Comparison of ENCODE assay signal across 22 mouse cellular contexts in the genomic region with DNA sequence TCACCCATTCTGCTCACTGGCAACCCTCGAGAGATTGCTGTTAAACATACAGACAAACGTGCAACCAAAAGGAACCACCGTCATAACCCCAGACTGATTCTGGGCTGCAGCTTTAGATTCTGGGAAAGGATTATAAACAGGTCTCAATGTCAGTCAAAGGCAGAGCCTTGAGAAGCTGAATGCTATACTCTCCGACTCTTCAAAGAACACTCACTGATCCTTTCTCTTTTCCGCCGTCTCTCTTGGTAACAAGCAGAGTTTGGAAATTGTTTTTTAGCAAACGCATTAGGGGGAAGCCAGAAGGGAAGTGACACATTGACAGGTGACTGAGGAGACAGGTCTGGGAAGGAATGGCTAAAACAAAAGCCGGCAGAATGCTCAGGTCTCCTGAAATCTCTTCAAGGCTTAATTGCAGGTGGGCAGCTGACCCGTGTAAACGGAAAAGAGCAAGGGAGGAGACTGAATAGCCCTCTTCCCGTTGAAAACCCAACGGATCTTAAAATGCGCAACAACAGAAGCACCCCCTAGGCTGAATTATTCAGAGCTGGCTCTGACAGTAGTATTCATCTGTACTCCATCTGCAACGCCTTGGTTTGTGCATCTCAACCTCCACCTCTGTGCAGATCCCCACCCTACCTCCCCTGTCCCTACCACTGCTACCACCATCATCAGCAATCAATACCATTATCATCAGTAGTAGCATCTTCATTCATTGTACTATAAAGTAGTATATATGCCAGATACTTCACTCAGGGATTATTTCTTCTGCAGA.
A peak's percentile ranks its signal among the peaks of the same experiment; 100 is the strongest.
DNase-seq lines count a peak whose midpoint lies in the region; ATAC-seq lines count a peak whose summit lies in the region.
"Had no signal": no experiment of that assay in that cellular context is flagged by ENCODE, and none has a peak within 500 bp of the region (broad histone marks: within the 10 kb centered on the region; RNA-seq: fewer than 3 reads in every experiment).

No protein-coding gene starts in this region.

- no peak overlapping the region for H3K27ac ChIP-seq in forebrain, embryonic 14.5 days (ENCODE audit: low read depth, low read length)
- no peak overlapping the region for H3K27ac ChIP-seq in forebrain, embryonic 12.5 days
- H3K27ac ChIP-seq in midbrain, embryonic 12.5 days (replicated peaks) = peak overlapping the region; percentile 4; the same call in 1 of the 2 replicates
- no peak overlapping the region for H3K27ac ChIP-seq in midbrain, embryonic 11.5 days (ENCODE audit: low read depth, low read length)
- H3K27ac ChIP-seq in midbrain, embryonic 14.5 days (replicated peaks; ENCODE audit: low read depth, low read length) = peak overlapping the region; percentile 53
- H3K27ac ChIP-seq: embryonic facial prominence, embryonic 15.5 days; heart, embryonic 13.5 days; hindbrain, embryonic 15.5 days had no signal

- H3K4me2 ChIP-seq in forebrain, embryonic 14.5 days (ENCODE audit: low read length) = no peak overlapping the region
- no peak overlapping the region for H3K4me2 ChIP-seq in forebrain, embryonic 12.5 days
- no peak overlapping the region; the same call in 1 of the 2 replicates for H3K4me2 ChIP-seq in midbrain, embryonic 12.5 days (replicated peaks)
- H3K4me2 ChIP-seq in midbrain, embryonic 11.5 days = no peak overlapping the region
- peak overlapping the region; percentile 27; the same call in 1 of the 2 replicates for H3K4me2 ChIP-seq in midbrain, embryonic 14.5 days (ENCODE audit: low read length)
- H3K4me2 ChIP-seq: embryonic facial prominence, embryonic 15.5 days; heart, embryonic 13.5 days; hindbrain, embryonic 15.5 days had no signal

- ATAC-seq in forebrain, embryonic 14.5 days = no peak
- no peak for ATAC-seq in forebrain, embryonic 12.5 days (ENCODE audit: low FRiP score)
- ATAC-seq in midbrain, embryonic 12.5 days (ENCODE audit: low FRiP score, low read depth) = no peak
- ATAC-seq in midbrain, embryonic 11.5 days (ENCODE audit: low FRiP score) = no peak
- ATAC-seq in midbrain, embryonic 14.5 days (ENCODE audit: low FRiP score, low TSS enrichment) = no peak; the same call in 1 of the 2 replicates
- ATAC-seq in erythroid progenitor cell, adult 5-6 weeks (replicated peaks; ENCODE audit: low FRiP score, poor library complexity, severe bottlenecking) = no peak
- ATAC-seq: Patski had no signal

- no peak overlapping the region for H3K9ac ChIP-seq in forebrain, embryonic 14.5 days (ENCODE audit: low read length)
- H3K9ac ChIP-seq in forebrain, embryonic 12.5 days = no peak overlapping the region
- no peak overlapping the region for H3K9ac ChIP-seq in midbrain, embryonic 12.5 days (replicated peaks)
- no peak overlapping the region for H3K9ac ChIP-seq in midbrain, embryonic 11.5 days (ENCODE audit: low read length)
- no peak overlapping the region for H3K9ac ChIP-seq in midbrain, embryonic 14.5 days (replicated peaks; ENCODE audit: low read length)
- H3K9ac ChIP-seq: embryonic facial prominence, embryonic 15.5 days; heart, embryonic 13.5 days; hindbrain, embryonic 15.5 days had no signal

- no peak overlapping the region for H3K4me3 ChIP-seq in forebrain, embryonic 14.5 days (ENCODE audit: low read depth, low read length)
- no peak overlapping the region for H3K4me3 ChIP-seq in forebrain, embryonic 12.5 days (replicated peaks)
- H3K4me3 ChIP-seq in midbrain, embryonic 12.5 days = no peak overlapping the region
- H3K4me3 ChIP-seq in midbrain, embryonic 11.5 days (ENCODE audit: low read depth, low read length) = no peak overlapping the region
- no peak overlapping the region for H3K4me3 ChIP-seq in midbrain, embryonic 14.5 days (replicated peaks; ENCODE audit: low read depth, low read length)
- H3K4me3 ChIP-seq: embryonic facial prominence, embryonic 15.5 days; erythroblast, embryonic 14.5 days; heart, embryonic 13.5 days; hindbrain, embryonic 15.5 days had no signal

- WGBS in forebrain, embryonic 14.5 days = 27% methylated on average over 14 of the region's 14 CpGs
- 24% methylated on average over 14 of the region's 14 CpGs for WGBS in forebrain, embryonic 12.5 days
- 33% methylated on average over 14 of the region's 14 CpGs for WGBS in midbrain, embryonic 12.5 days
- 40% methylated on average over 14 of the region's 14 CpGs for WGBS in midbrain, embryonic 11.5 days
- 16% methylated on average over 14 of the region's 14 CpGs for WGBS in midbrain, embryonic 14.5 days

- H3K36me3 ChIP-seq in forebrain, embryonic 14.5 days (ENCODE audit: control insufficient read depth, insufficient read depth, low read length) = no peaks in the 10 kb centered on the region
- H3K36me3 ChIP-seq in forebrain, embryonic 12.5 days (replicated peaks) = no peaks in the 10 kb centered on the region
- H3K36me3 ChIP-seq in midbrain, embryonic 12.5 days = no peaks in the 10 kb centered on the region
- H3K36me3 ChIP-seq in midbrain, embryonic 11.5 days (ENCODE audit: control insufficient read depth, insufficient read depth, low read length) = no peaks in the 10 kb centered on the region
- no peaks in the 10 kb centered on the region for H3K36me3 ChIP-seq in midbrain, embryonic 14.5 days (ENCODE audit: control insufficient read depth, insufficient read depth, low read length)
- H3K36me3 ChIP-seq: embryonic facial prominence, embryonic 15.5 days; heart, embryonic 13.5 days; hindbrain, embryonic 15.5 days had no signal

- DNase-seq in forebrain, embryonic 14.5 days (ENCODE audit: low spot score) = peak; percentile 22
- no peak for DNase-seq in midbrain, embryonic 11.5 days (ENCODE audit: low spot score, missing footprints)
- peak; percentile 46 for DNase-seq in midbrain, embryonic 14.5 days
- no peak for DNase-seq in layer of hippocampus, adult 8-10 months (ENCODE audit: low spot score in 2 of 2)
- DNase-seq: adrenal gland, adult 2 months; adrenal gland, postnatal 36 days; cerebellum, adult 11 months; cerebellum, adult 8-10 months; cerebellum, postnatal 25 days; gastrocnemius, postnatal 36 days; heart, adult 11 months; heart, postnatal 36 days; kidney, adult 11 months had no signal

- H3K4me1 ChIP-seq in forebrain, embryonic 14.5 days (ENCODE audit: control insufficient read depth, insufficient read depth, low read length) = peaks cover 4% of the 10 kb centered on the region; the same call in 1 of the 2 replicates
- H3K4me1 ChIP-seq in forebrain, embryonic 12.5 days = peaks cover 9% of the 10 kb centered on the region
- H3K4me1 ChIP-seq in midbrain, embryonic 12.5 days = peaks cover 7% of the 10 kb centered on the region; the same call in 1 of the 2 replicates
- peaks cover 4% of the 10 kb centered on the region; the same call in 1 of the 2 replicates for H3K4me1 ChIP-seq in midbrain, embryonic 11.5 days (ENCODE audit: control insufficient read depth, insufficient read depth, low read length)
- H3K4me1 ChIP-seq in midbrain, embryonic 14.5 days (ENCODE audit: control insufficient read depth, insufficient read depth, low read length) = peaks cover 7% of the 10 kb centered on the region; the same call in 1 of the 2 replicates
- H3K4me1 ChIP-seq: embryonic facial prominence, embryonic 15.5 days; heart, embryonic 13.5 days had no signal

- H3K9me3 ChIP-seq in forebrain, embryonic 14.5 days (replicated peaks; ENCODE audit: control insufficient read depth, low read length) = no peaks in the 10 kb centered on the region
- no peaks in the 10 kb centered on the region for H3K9me3 ChIP-seq in forebrain, embryonic 12.5 days
- no peaks in the 10 kb centered on the region for H3K9me3 ChIP-seq in midbrain, embryonic 12.5 days
- H3K9me3 ChIP-seq in midbrain, embryonic 11.5 days (ENCODE audit: control insufficient read depth, low read length) = no peaks in the 10 kb centered on the region
- H3K9me3 ChIP-seq in midbrain, embryonic 14.5 days (ENCODE audit: control insufficient read depth, low read length) = no peaks in the 10 kb centered on the region
- H3K9me3 ChIP-seq: embryonic facial prominence, embryonic 15.5 days; heart, embryonic 13.5 days; hindbrain, embryonic 15.5 days had no signal

- no peaks in the 10 kb centered on the region for H3K27me3 ChIP-seq in forebrain, embryonic 14.5 days (replicated peaks; ENCODE audit: control insufficient read depth, insufficient read depth, low read length)
- H3K27me3 ChIP-seq in forebrain, embryonic 12.5 days = no peaks in the 10 kb centered on the region
- no peaks in the 10 kb centered on the region for H3K27me3 ChIP-seq in midbrain, embryonic 12.5 days
- H3K27me3 ChIP-seq in midbrain, embryonic 11.5 days (ENCODE audit: control insufficient read depth, insufficient read depth, low read length) = no peaks in the 10 kb centered on the region
- no peaks in the 10 kb centered on the region for H3K27me3 ChIP-seq in midbrain, embryonic 14.5 days (ENCODE audit: control insufficient read depth, insufficient read depth, low read length)
- H3K27me3 ChIP-seq: CH12.LX; embryonic facial prominence, embryonic 15.5 days; heart, embryonic 13.5 days; hindbrain, embryonic 15.5 days; Patski had no signal

Comparison
In these comparisons a context has a peak if more than half of its experiments do, and no peak if none do; other contexts are left out.
1. DNase-seq: peak in forebrain, embryonic 14.5 days (single experiment) and midbrain, embryonic 14.5 days (single experiment); none in midbrain, embryonic 11.5 days (single experiment) and layer of hippocampus, adult 8-10 months (0 of 2).
2. H3K27ac ChIP-seq: peak in midbrain, embryonic 12.5 days (single experiment) and midbrain, embryonic 14.5 days (single experiment); none in forebrain, embryonic 14.5 days (single experiment), forebrain, embryonic 12.5 days (single experiment) and midbrain, embryonic 11.5 days (single experiment).